Mouse (Mus musculus) liver, postnatal 0 days (tissue): ENCODE data around the gene Atg16l1. TPM values are rescaled to one million over a fixed set of nuclear protein-coding genes. Genes with fewer than 3 reads are reported as not detected.

Experiments used
- ATAC-seq: fragments of 200-750 bp; cut with Nextera tagmentation; 2 replicates; pipeline ENCODE4 v1.8.0; 2017; ENCODE audit warnings: mild to moderate bottlenecking, moderate library complexity
- DNase-seq: peaks from one replicate; pipeline ENCODE4 v3.0.0-alpha.2; 2016
- H3K27ac ChIP-seq: fragments of 300-500 bp; sonication (generic); 2 replicates; pipeline ENCODE4 v1.5.1; 2014; ENCODE audit warnings: antibody characterized with exemption, moderate library complexity, mild to moderate bottlenecking, low read depth
- H3K27me3 ChIP-seq: fragments of 300-500 bp; sonication (generic); 2 replicates; pipeline ENCODE4 v1.6.1; 2014; ENCODE audit warnings: low read length, control low read depth, mixed read lengths; ENCODE audit not compliant: insufficient read depth
- H3K36me3 ChIP-seq: fragments of 300-500 bp; sonication (generic); replicated peaks from 2 replicates; pipeline ENCODE4 v1.6.1; 2014; ENCODE audit warnings: mild to moderate bottlenecking, control low read depth, low read length, moderate library complexity, mixed read lengths; ENCODE audit not compliant: insufficient read depth
- H3K4me1 ChIP-seq: fragments of 300-500 bp; sonication (generic); 2 replicates; pipeline ENCODE4 v1.6.1; 2014; ENCODE audit warnings: antibody characterized with exemption, mild to moderate bottlenecking, control low read depth; ENCODE audit not compliant: insufficient read depth
- H3K4me2 ChIP-seq: fragments of 300-500 bp; sonication (generic); 2 replicates; pipeline ENCODE4 v1.6.1; 2014; ENCODE audit warnings: low read depth, mild to moderate bottlenecking, low read length, moderate library complexity, mixed read lengths
- H3K4me3 ChIP-seq: fragments of 300-500 bp; sonication (generic); 2 replicates; pipeline ENCODE4 v1.5.1; 2014; ENCODE audit warnings: low read depth, low read length
- H3K9ac ChIP-seq: fragments of 300-500 bp; sonication (generic); replicated peaks from 2 replicates; pipeline ENCODE4 v1.6.1; 2014; ENCODE audit warnings: mild to moderate bottlenecking, moderate library complexity
- H3K9me3 ChIP-seq: fragments of 300-500 bp; sonication (generic); 2 replicates; pipeline ENCODE4 v1.6.1; 2016; ENCODE audit warnings: mild to moderate bottlenecking, control low read depth, low read length, mixed read lengths
- CTCF ChIP-seq: sonication (generic); IDR thresholded peaks from 2 replicates; pipeline ENCODE4 v1.5.1; 2016; ENCODE audit warnings: antibody characterized with exemption, low read depth
- EP300 ChIP-seq: IDR thresholded peaks from 2 replicates; pipeline ENCODE4 v1.6.1; 2016; ENCODE audit warnings: antibody characterized with exemption, low read depth, mild to moderate bottlenecking
- WGBS: fragments of 180-500 bp; shearing (Covaris S2); extraction: QIAGEN DNeasy Blood & Tissue Kit; methylation state at CpG from one replicate; pipeline ENCODE4 v1.1.7; 2014; ENCODE audit not compliant: insufficient replicate concordance; 5-methylcytosine and 5-hydroxymethylcytosine counted together
- polyA plus RNA-seq: library from polyadenylated mRNA; unstranded; fragments of >200 nt; fragmentation: Nextera tagmentation; extraction: Ambion mirVana; gene quantifications from 2 replicates; pipeline ENCODE4 v1.2.1, GENCODE M21; 2015

Atg16l1 gene
- polyA plus RNA-seq: 15.4 and 18.6 TPM in 2 replicates

- H3K4me2 ChIP-seq: peak within 1 kb of the TSS; percentile 90
- H3K9ac ChIP-seq: peak within 1 kb of the TSS; percentile 98
- DNase-seq: peak; percentile 95
- peak within 1 kb of the TSS; percentile 96 for H3K4me3 ChIP-seq
- peaks cover 18% of the 10 kb centered on the region for H3K36me3 ChIP-seq
- no peaks in the 10 kb centered on the region for H3K9me3 ChIP-seq
- peak; percentile 84 for TF ChIP-seq EP300
- peak; percentile 78 for TF ChIP-seq CTCF
- ATAC-seq: peak; percentile 99
- H3K27ac ChIP-seq: peak within 1 kb of the TSS; percentile 98
- peaks cover 15% of the 10 kb centered on the region for H3K4me1 ChIP-seq
- no peaks in the 10 kb centered on the region for H3K27me3 ChIP-seq
- WGBS: under 1% methylated on average over 71 of the region's 79 CpGs
These were observed at the start of gene Atg16l1 for GRCm38 (mm10) chr1:87755641-87756470. TSS of gene Atg16l1 (plus strand) at chr1:87755870.

GRCm38 (mm10) chr1:87706361-87706760 is 49.3 kb upstream of the Atg16l1 start:
- DNase-seq: peak; percentile 40
- H3K9ac ChIP-seq: no peak overlapping the region

GRCm38 (mm10) chr1:87709020-87709419 is 46.6 kb upstream of the Atg16l1 start:
- Histone ChIP-seq H3K4me2 (no peak overlapping the region), H3K9ac (no peak overlapping the region), H3K9me3 (no peaks in the 10 kb centered on the region), H3K27me3 (no peaks in the 10 kb centered on the region), H3K36me3 (peaks cover 51% of the 10 kb centered on the region), H3K4me3 (no peak overlapping the region), H3K27ac (no peak overlapping the region), H3K4me1 (peaks cover 22% of the 10 kb centered on the region)
- no peak for ATAC-seq
- TF ChIP-seq EP300 (no peak), CTCF (no peak)
- WGBS: 77% methylated on average over 6 of the region's 6 CpGs
- DNase-seq: no peak

More at GRCm38 (mm10) chr1:87706361-87706760, 49.3 kb upstream of the Atg16l1 start:
- Histone ChIP-seq H3K4me2 (no peak overlapping the region), H3K4me1 (peaks cover 10% of the 10 kb centered on the region), H3K9me3 (no peaks in the 10 kb centered on the region), H3K4me3 (no peak overlapping the region), H3K36me3 (peaks cover 41% of the 10 kb centered on the region), H3K27ac (peak overlapping the region; percentile 67), H3K27me3 (no peaks in the 10 kb centered on the region)
- WGBS: 75% methylated on average over 3 of the region's 3 CpGs
- no peak for TF ChIP-seq CTCF
- peak; percentile 94 for TF ChIP-seq EP300
- peak; percentile 98 for ATAC-seq

GRCm38 (mm10) chr1:87709661-87710270 is 45.9 kb upstream of the Atg16l1 start:
- peaks cover 22% of the 10 kb centered on the region for H3K4me1 ChIP-seq
- peaks cover 49% of the 10 kb centered on the region for H3K36me3 ChIP-seq
- DNase-seq: no peak
- no peaks in the 10 kb centered on the region for H3K27me3 ChIP-seq
- H3K4me3 ChIP-seq: no peak overlapping the region
- TF ChIP-seq CTCF (no peak), EP300 (no peak)
- 84% methylated on average over 7 of the region's 7 CpGs for WGBS
- no peak for ATAC-seq
- H3K9me3 ChIP-seq: no peaks in the 10 kb centered on the region
- no peak overlapping the region for H3K4me2 ChIP-seq
- H3K27ac ChIP-seq: no peak overlapping the region
- no peak overlapping the region for H3K9ac ChIP-seq

- peak overlapping the region; percentile 41 for H3K9ac ChIP-seq
- ATAC-seq (peak; percentile 95), DNase-seq (peak; percentile 42)
- peak overlapping the region; percentile 38 for H3K4me2 ChIP-seq
- H3K9me3 ChIP-seq: no peaks in the 10 kb centered on the region
- peak overlapping the region; percentile 77 for H3K27ac ChIP-seq
- TF ChIP-seq EP300: peak; percentile 99
- no peak for TF ChIP-seq CTCF
- H3K4me3 ChIP-seq: no peak overlapping the region
- WGBS: 51% methylated on average over 10 of the region's 10 CpGs
- H3K4me1 ChIP-seq: peaks cover 16% of the 10 kb centered on the region
- H3K27me3 ChIP-seq: no peaks in the 10 kb centered on the region
- H3K36me3 ChIP-seq: peaks cover 43% of the 10 kb centered on the region
These were observed 43.6 kb upstream of the Atg16l1 start for GRCm38 (mm10) chr1:87711938-87712613.

- ATAC-seq (no peak; the same call in 1 of the 2 replicates), DNase-seq (no peak)
- Histone ChIP-seq H3K4me3 (no peak overlapping the region), H3K36me3 (peaks cover 41% of the 10 kb centered on the region), H3K9me3 (no peaks in the 10 kb centered on the region), H3K27me3 (no peaks in the 10 kb centered on the region), H3K9ac (no peak overlapping the region), H3K27ac (peak overlapping the region; percentile 77), H3K4me1 (peaks cover 16% of the 10 kb centered on the region), H3K4me2 (peak overlapping the region; percentile 31)
- no peak for TF ChIP-seq EP300
- TF ChIP-seq CTCF: no peak
- WGBS: 38% methylated on average over 1 of the region's 1 CpGs
These were observed 43.1 kb upstream of the Atg16l1 start for GRCm38 (mm10) chr1:87712614-87712971.
